Mouse (Mus musculus) intestine, embryonic 14.5 days (tissue): Measurements from ENCODE around the gene Atp5b. TPM values are rescaled to one million over a fixed set of nuclear protein-coding genes. Genes with fewer than 3 reads are reported as not detected.
"Not testable (repeated sequence)": the region's sequence is repeated elsewhere in the genome, so short reads cannot be mapped to it uniquely, and the experiment has no call there.

Experiments
- ATAC-seq: fragments of 200-750 bp; cut with Nextera tagmentation; replicated peaks from 2 replicates; pipeline ENCODE4 v1.8.0; 2017; ENCODE audit warnings: low read depth, moderate number of reproducible peaks, moderate TSS enrichment, moderate library complexity; ENCODE audit not compliant: low FRiP score, low TSS enrichment
- DNase-seq: peaks from one replicate; pipeline ENCODE4 v3.0.0-alpha.2; 2018; ENCODE audit warnings: low spot score
- H3K27ac ChIP-seq: fragments of 300-500 bp; sonication (generic); 2 replicates; pipeline ENCODE4 v1.5.1; 2014; ENCODE audit warnings: low read depth, mild to moderate bottlenecking, control low read depth
- H3K27me3 ChIP-seq: fragments of 300-500 bp; sonication (generic); replicated peaks from 2 replicates; pipeline ENCODE4 v1.6.1; 2014; ENCODE audit warnings: low read length, control low read depth; ENCODE audit not compliant: control insufficient read depth, insufficient read depth
- H3K36me3 ChIP-seq: fragments of 300-500 bp; sonication (generic); 2 replicates; pipeline ENCODE4 v1.6.1; 2014; ENCODE audit warnings: low read length, control low read depth; ENCODE audit not compliant: control insufficient read depth, insufficient read depth
- H3K4me1 ChIP-seq: fragments of 300-500 bp; sonication (generic); replicated peaks from 2 replicates; pipeline ENCODE4 v1.6.1; 2014; ENCODE audit warnings: low read length, control low read depth, mixed read lengths; ENCODE audit not compliant: control insufficient read depth, insufficient read depth
- H3K4me2 ChIP-seq: fragments of 300-500 bp; sonication (generic); 2 replicates; pipeline ENCODE4 v1.6.1; 2014; ENCODE audit warnings: low read length
- H3K4me3 ChIP-seq: fragments of 300-500 bp; sonication (generic); 2 replicates; pipeline ENCODE4 v1.5.1; 2014; ENCODE audit warnings: low read depth, low read length, control low read depth, mixed read lengths
- H3K9ac ChIP-seq: fragments of 300-500 bp; sonication (generic); 2 replicates; pipeline ENCODE4 v1.6.1; 2014; ENCODE audit warnings: mild to moderate bottlenecking, low read length
- H3K9me3 ChIP-seq: fragments of 300-500 bp; sonication (generic); 2 replicates; pipeline ENCODE4 v1.6.1; 2016; ENCODE audit warnings: low read length, control low read depth; ENCODE audit not compliant: control insufficient read depth
- WGBS: fragments of 180-500 bp; shearing (Covaris S2); extraction: QIAGEN DNeasy Blood & Tissue Kit; methylation state at CpG from one replicate; pipeline ENCODE4 v1.1.7; 2014; 5-methylcytosine and 5-hydroxymethylcytosine counted together
- polyA plus RNA-seq: library from polyadenylated mRNA; unstranded; fragments of >200 nt; fragmentation: Nextera tagmentation; extraction: Ambion mirVana; gene quantifications from 2 replicates; pipeline ENCODE4 v1.2.1, GENCODE M21; 2014

Gene Atp5b
- polyA plus RNA-seq, 1 experiment from 2014 or later: 2,654 TPM

GRCm38 (mm10) chr10:128043041-128043835 lies 39.8 kb upstream of the Atp5b start:
- no peak overlapping the region for H3K4me2 ChIP-seq
- H3K27ac ChIP-seq: no peak overlapping the region
- H3K27me3 ChIP-seq: no peaks in the 10 kb centered on the region
- peaks cover 94% of the 10 kb centered on the region for H3K36me3 ChIP-seq
- no peaks in the 10 kb centered on the region for H3K9me3 ChIP-seq
- peaks cover 17% of the 10 kb centered on the region for H3K4me1 ChIP-seq
- no peak overlapping the region for H3K9ac ChIP-seq
- no peak overlapping the region for H3K4me3 ChIP-seq
- no peak for DNase-seq
- 60% methylated on average over 3 of the region's 3 CpGs for WGBS
- ATAC-seq: no peak

- Histone ChIP-seq H3K27ac (no peak overlapping the region), H3K4me2 (no peak overlapping the region), H3K4me3 (no peak overlapping the region), H3K9ac (no peak overlapping the region), H3K9me3 (no peaks in the 10 kb centered on the region), H3K36me3 (peaks cover 80% of the 10 kb centered on the region), H3K4me1 (no peaks in the 10 kb centered on the region), H3K27me3 (no peaks in the 10 kb centered on the region)
- ATAC-seq: no peak
- 95% methylated on average over 8 of the region's 8 CpGs for WGBS
- no peak for DNase-seq
Measured at GRCm38 (mm10) chr10:128048157-128048556, 34.9 kb upstream of the Atp5b start.

GRCm38 (mm10) chr10:128049741-128050140 lies 33.3 kb upstream of the Atp5b start:
- no peaks in the 10 kb centered on the region for H3K9me3 ChIP-seq
- no peak for DNase-seq
- H3K4me2 ChIP-seq: no peak overlapping the region
- H3K27me3 ChIP-seq: no peaks in the 10 kb centered on the region
- H3K27ac ChIP-seq: no peak overlapping the region
- no peak overlapping the region for H3K9ac ChIP-seq
- H3K36me3 ChIP-seq: peaks cover 65% of the 10 kb centered on the region
- 97% methylated on average over 2 of the region's 2 CpGs for WGBS
- no peak overlapping the region for H3K4me3 ChIP-seq
- ATAC-seq: 0 out of 2 replicates have a peak, but pooled peaks have one; percentile 14
- no peaks in the 10 kb centered on the region for H3K4me1 ChIP-seq

GRCm38 (mm10) chr10:128050355-128050754 lies 32.7 kb upstream of the Atp5b start:
- Histone ChIP-seq H3K4me1 (no peaks in the 10 kb centered on the region), H3K4me2 (no peak overlapping the region), H3K36me3 (peaks cover 59% of the 10 kb centered on the region), H3K27ac (no peak overlapping the region), H3K9ac (no peak overlapping the region), H3K27me3 (no peaks in the 10 kb centered on the region), H3K4me3 (no peak overlapping the region), H3K9me3 (no peaks in the 10 kb centered on the region)
- 80% methylated on average over 2 of the region's 2 CpGs for WGBS
- DNase-seq (no peak), ATAC-seq (no peak)

- Histone ChIP-seq H3K4me2 (no peak overlapping the region), H3K4me1 (no peaks in the 10 kb centered on the region), H3K27ac (no peak overlapping the region), H3K36me3 (peaks cover 47% of the 10 kb centered on the region), H3K4me3 (no peak overlapping the region), H3K9me3 (no peaks in the 10 kb centered on the region), H3K27me3 (no peaks in the 10 kb centered on the region), H3K9ac (no peak overlapping the region)
- DNase-seq (no peak), ATAC-seq (no peak)
- 95% methylated on average over 5 of the region's 5 CpGs for WGBS
Measured at GRCm38 (mm10) chr10:128051589-128051988, 31.5 kb upstream of the Atp5b start.

- H3K27ac ChIP-seq, H3K4me1 ChIP-seq, H3K9ac ChIP-seq, DNase-seq, H3K9me3 ChIP-seq, H3K4me2 ChIP-seq, H3K4me3 ChIP-seq, ATAC-seq, H3K27me3 ChIP-seq: not testable (repeated sequence)
- 100% methylated on average over 1 of the region's 2 CpGs for WGBS
- peaks cover 42% of the 10 kb centered on the region for H3K36me3 ChIP-seq
Measured at GRCm38 (mm10) chr10:128052136-128052535, 30.9 kb upstream of the Atp5b start.

GRCm38 (mm10) chr10:128053001-128053400 lies 30.1 kb upstream of the Atp5b start:
- no peak for ATAC-seq
- WGBS: 93% methylated on average over 8 of the region's 8 CpGs
- peaks cover 35% of the 10 kb centered on the region for H3K36me3 ChIP-seq

GRCm38 (mm10) chr10:128058184-128058583 lies 24.9 kb upstream of the Atp5b start:
- Histone ChIP-seq H3K27ac (peak overlapping the region; percentile 93), H3K27me3 (no peaks in the 10 kb centered on the region), H3K4me3 (peak overlapping the region; percentile 90), H3K4me2 (peak overlapping the region; percentile 91), H3K9me3 (no peaks in the 10 kb centered on the region), H3K9ac (peak overlapping the region; percentile 95), H3K4me1 (peaks cover 18% of the 10 kb centered on the region), H3K36me3 (peaks cover 11% of the 10 kb centered on the region)
- DNase-seq (no peak), ATAC-seq (no peak; the same call in 1 of the 2 replicates)
- under 1% methylated on average over 18 of the region's 18 CpGs for WGBS

More at GRCm38 (mm10) chr10:128053001-128053400, 30.1 kb upstream of the Atp5b start:
- no peak overlapping the region for H3K4me2 ChIP-seq
- H3K27ac ChIP-seq: no peak overlapping the region
- peaks cover 5% of the 10 kb centered on the region for H3K4me1 ChIP-seq
- H3K27me3 ChIP-seq: no peaks in the 10 kb centered on the region
- no peaks in the 10 kb centered on the region for H3K9me3 ChIP-seq
- no peak overlapping the region for H3K4me3 ChIP-seq
- no peak for DNase-seq
- no peak overlapping the region for H3K9ac ChIP-seq
